Mouse (Mus musculus): ENCODE measurements around the gene Stab1. TPM values are rescaled to one million over a fixed set of nuclear protein-coding genes. Genes with fewer than 3 reads are reported as not detected.

The Stab1 gene
- polyA plus RNA-seq, 1 experiment from 2014 or later: 40.3 TPM

GRCm38 (mm10) chr14:31206472-31206981 lies 38.1 kb upstream of the Stab1 start:
- WGBS: under 1% methylated on average over 44 of the region's 48 CpGs
- H3K4me3 ChIP-seq: peak overlapping the region; percentile 81
- H3K27ac ChIP-seq (replicated peaks): peak overlapping the region; percentile 83
- no peaks in the 10 kb centered on the region for H3K27me3 ChIP-seq
- H3K36me3 ChIP-seq: peaks cover 30% of the 10 kb centered on the region
- peaks cover 23% of the 10 kb centered on the region for H3K4me1 ChIP-seq
- ATAC-seq (ENCODE audit: low FRiP score, low read depth): peak; percentile 69
- H3K4me2 ChIP-seq (replicated peaks): peak overlapping the region; percentile 98
- peak overlapping the region; percentile 93 for H3K9ac ChIP-seq (replicated peaks)
- H3K9me3 ChIP-seq: no peaks in the 10 kb centered on the region

GRCm38 (mm10) chr14:31205562-31206467 lies 37.4 kb upstream of the Stab1 start:
- Histone ChIP-seq H3K9ac (replicated peaks) (peak overlapping the region; percentile 93), H3K4me2 (replicated peaks) (peak overlapping the region; percentile 98), H3K9me3 (no peaks in the 10 kb centered on the region), H3K27ac (replicated peaks) (peak overlapping the region; percentile 83), H3K4me3 (peak overlapping the region; percentile 81), H3K27me3 (no peaks in the 10 kb centered on the region), H3K4me1 (peaks cover 23% of the 10 kb centered on the region), H3K36me3 (peaks cover 37% of the 10 kb centered on the region)
- 1% methylated on average over 39 of the region's 39 CpGs for WGBS
- ATAC-seq (ENCODE audit: low FRiP score, low read depth): peak; percentile 67

- no peaks in the 10 kb centered on the region for H3K27me3 ChIP-seq
- peak overlapping the region; percentile 93 for H3K9ac ChIP-seq (replicated peaks)
- H3K4me1 ChIP-seq: peaks cover 23% of the 10 kb centered on the region
- peak overlapping the region; percentile 98 for H3K4me2 ChIP-seq (replicated peaks)
- WGBS: 30% methylated on average over 8 of the region's 8 CpGs
- H3K9me3 ChIP-seq: no peaks in the 10 kb centered on the region
- H3K4me3 ChIP-seq: peak overlapping the region; percentile 81
- 0 out of 2 replicates have a peak, but pooled peaks have one; percentile 0 for ATAC-seq (ENCODE audit: low FRiP score, low read depth)
- peaks cover 43% of the 10 kb centered on the region for H3K36me3 ChIP-seq
- H3K27ac ChIP-seq (replicated peaks): peak overlapping the region; percentile 83
Measured at GRCm38 (mm10) chr14:31205244-31205561, 36.8 kb upstream of the Stab1 start.

- Histone ChIP-seq H3K9me3 (no peaks in the 10 kb centered on the region), H3K36me3 (peaks cover 47% of the 10 kb centered on the region), H3K4me3 (peak overlapping the region; percentile 81), H3K4me2 (replicated peaks) (peak overlapping the region; percentile 98), H3K27ac (replicated peaks) (peak overlapping the region; percentile 83), H3K4me1 (peaks cover 23% of the 10 kb centered on the region), H3K9ac (replicated peaks) (peak overlapping the region; percentile 93), H3K27me3 (no peaks in the 10 kb centered on the region)
- ATAC-seq (ENCODE audit: low FRiP score, low read depth): no peak
- 82% methylated on average over 4 of the region's 4 CpGs for WGBS
Measured at GRCm38 (mm10) chr14:31204844-31205243, 36.4 kb upstream of the Stab1 start.

- no peaks in the 10 kb centered on the region for H3K9me3 ChIP-seq
- peaks cover 72% of the 10 kb centered on the region for H3K36me3 ChIP-seq
- no peaks in the 10 kb centered on the region for H3K27me3 ChIP-seq
- no peak overlapping the region for H3K27ac ChIP-seq (replicated peaks)
- no peak overlapping the region for H3K4me3 ChIP-seq
- ATAC-seq (ENCODE audit: low FRiP score, low read depth): no peak
- no peak overlapping the region for H3K9ac ChIP-seq (replicated peaks)
- no peak overlapping the region for H3K4me2 ChIP-seq (replicated peaks)
- H3K4me1 ChIP-seq: peaks cover 18% of the 10 kb centered on the region
- WGBS: 86% methylated on average over 3 of the region's 3 CpGs
Measured at GRCm38 (mm10) chr14:31200038-31200437, 31.6 kb upstream of the Stab1 start.

- no peak overlapping the region for H3K4me3 ChIP-seq
- H3K4me2 ChIP-seq (replicated peaks): no peak overlapping the region
- ATAC-seq (ENCODE audit: low FRiP score, low read depth): no peak
- peaks cover 76% of the 10 kb centered on the region for H3K36me3 ChIP-seq
- H3K27ac ChIP-seq (replicated peaks): no peak overlapping the region
- no peaks in the 10 kb centered on the region for H3K27me3 ChIP-seq
- 88% methylated on average over 7 of the region's 7 CpGs for WGBS
- H3K4me1 ChIP-seq: peaks cover 14% of the 10 kb centered on the region
- H3K9me3 ChIP-seq: no peaks in the 10 kb centered on the region
- H3K9ac ChIP-seq (replicated peaks): no peak overlapping the region
Measured at GRCm38 (mm10) chr14:31199599-31199998, 31.2 kb upstream of the Stab1 start.

GRCm38 (mm10) chr14:31197547-31198516 lies 29.4 kb upstream of the Stab1 start:
- H3K36me3 ChIP-seq: peaks cover 75% of the 10 kb centered on the region
- no peaks in the 10 kb centered on the region for H3K27me3 ChIP-seq
- WGBS: 64% methylated on average over 16 of the region's 16 CpGs
- H3K4me3 ChIP-seq: no peak overlapping the region
- H3K4me1 ChIP-seq: peaks cover 6% of the 10 kb centered on the region; the same call in 1 of the 2 replicates
- no peak overlapping the region for H3K4me2 ChIP-seq (replicated peaks)
- H3K27ac ChIP-seq (replicated peaks): no peak overlapping the region
- H3K9ac ChIP-seq (replicated peaks): no peak overlapping the region
- no peaks in the 10 kb centered on the region for H3K9me3 ChIP-seq
- ATAC-seq (ENCODE audit: low FRiP score, low read depth): no peak

GRCm38 (mm10) chr14:31195968-31196367 lies 27.5 kb upstream of the Stab1 start:
- H3K4me1 ChIP-seq: peaks cover 6% of the 10 kb centered on the region; the same call in 1 of the 2 replicates
- no peak; the same call in 1 of the 2 replicates for ATAC-seq (ENCODE audit: low FRiP score, low read depth)

GRCm38 (mm10) chr14:31195521-31195920 lies 27.1 kb upstream of the Stab1 start:
- Histone ChIP-seq H3K27me3 (no peaks in the 10 kb centered on the region), H3K4me2 (replicated peaks) (no peak overlapping the region), H3K9ac (replicated peaks) (no peak overlapping the region), H3K36me3 (peaks cover 75% of the 10 kb centered on the region), H3K9me3 (no peaks in the 10 kb centered on the region), H3K27ac (replicated peaks) (no peak overlapping the region), H3K4me1 (peaks cover 6% of the 10 kb centered on the region; the same call in 1 of the 2 replicates), H3K4me3 (no peak overlapping the region)
- WGBS: 96% methylated on average over 4 of the region's 4 CpGs
- ATAC-seq (ENCODE audit: low FRiP score, low read depth): no peak

More at GRCm38 (mm10) chr14:31195968-31196367, 27.5 kb upstream of the Stab1 start:
- Histone ChIP-seq H3K27me3 (no peaks in the 10 kb centered on the region), H3K4me3 (no peak overlapping the region), H3K9ac (replicated peaks) (no peak overlapping the region), H3K27ac (replicated peaks) (no peak overlapping the region), H3K36me3 (peaks cover 75% of the 10 kb centered on the region), H3K9me3 (no peaks in the 10 kb centered on the region), H3K4me2 (replicated peaks) (no peak overlapping the region)

GRCm38 (mm10) chr14:31194891-31195513 lies 26.6 kb upstream of the Stab1 start:
- no peak for ATAC-seq (ENCODE audit: low FRiP score, low read depth)
- peaks cover 75% of the 10 kb centered on the region for H3K36me3 ChIP-seq
- 88% methylated on average over 14 of the region's 14 CpGs for WGBS

GRCm38 (mm10) chr14:31194441-31194840 lies 26.0 kb upstream of the Stab1 start:
- Histone ChIP-seq H3K4me2 (replicated peaks) (no peak overlapping the region), H3K9ac (replicated peaks) (no peak overlapping the region), H3K9me3 (no peaks in the 10 kb centered on the region), H3K4me1 (peaks cover 9% of the 10 kb centered on the region; the same call in 1 of the 2 replicates), H3K4me3 (no peak overlapping the region), H3K36me3 (peaks cover 75% of the 10 kb centered on the region), H3K27me3 (no peaks in the 10 kb centered on the region), H3K27ac (replicated peaks) (no peak overlapping the region)
- WGBS: 96% methylated on average over 2 of the region's 2 CpGs
- no peak for ATAC-seq (ENCODE audit: low FRiP score, low read depth)

More at GRCm38 (mm10) chr14:31194891-31195513, 26.6 kb upstream of the Stab1 start:
- no peak overlapping the region for H3K4me2 ChIP-seq (replicated peaks)
- no peaks in the 10 kb centered on the region for H3K9me3 ChIP-seq
- no peak overlapping the region for H3K9ac ChIP-seq (replicated peaks)
- no peak overlapping the region for H3K27ac ChIP-seq (replicated peaks)
- H3K4me3 ChIP-seq: no peak overlapping the region
- H3K4me1 ChIP-seq: peaks cover 6% of the 10 kb centered on the region; the same call in 1 of the 2 replicates
- H3K27me3 ChIP-seq: no peaks in the 10 kb centered on the region

Data from midbrain, embryonic 12.5 days (tissue).